13 mouse cellular contexts compared by ENCODE assay signal in genomic region chr19:11537336-11537735, GRCm38 (mm10). TPM values are rescaled to one million over a fixed set of nuclear protein-coding genes. Genes with fewer than 3 reads are reported as not detected.
DNase-seq lines count a peak whose midpoint lies in the region; ATAC-seq and TF ChIP-seq lines count a peak whose summit lies in the region.
"Had no signal": no experiment of that assay in that cellular context is flagged by ENCODE, and none has a peak within 500 bp of the region (broad histone marks: within the 10 kb centered on the region; RNA-seq: fewer than 3 reads in every experiment).

No protein-coding gene starts in this region.

- H3K36me3 ChIP-seq in forebrain, embryonic 11.5 days (ENCODE audit: control insufficient read depth, insufficient read depth, low read length), result no peaks in the 10 kb centered on the region
- H3K36me3 ChIP-seq in forebrain, postnatal 0 days (ENCODE audit: insufficient read depth), result no peaks in the 10 kb centered on the region
- H3K36me3 ChIP-seq in neural tube, embryonic 15.5 days, result no peaks in the 10 kb centered on the region
- H3K36me3 ChIP-seq in heart, embryonic 10.5 days, result no peaks in the 10 kb centered on the region

- no peaks in the 10 kb centered on the region for H3K4me1 ChIP-seq in forebrain, embryonic 11.5 days (replicated peaks; ENCODE audit: control insufficient read depth, insufficient read depth, low read length)
- H3K4me1 ChIP-seq in forebrain, postnatal 0 days (ENCODE audit: insufficient read depth), result no peaks in the 10 kb centered on the region
- H3K4me1 ChIP-seq in neural tube, embryonic 15.5 days, result no peaks in the 10 kb centered on the region
- H3K4me1 ChIP-seq in heart, embryonic 10.5 days, result peaks cover 3% of the 10 kb centered on the region; the same call in 1 of the 2 replicates
- H3K4me1 ChIP-seq: forebrain, embryonic 13.5 days had no signal

- H3K27ac ChIP-seq in forebrain, embryonic 11.5 days (ENCODE audit: low read depth, low read length), result no peak overlapping the region
- no peak overlapping the region for H3K27ac ChIP-seq in forebrain, postnatal 0 days (ENCODE audit: low read depth, low read length)
- no peak overlapping the region for H3K27ac ChIP-seq in neural tube, embryonic 15.5 days (replicated peaks)
- no peak overlapping the region for H3K27ac ChIP-seq in heart, embryonic 10.5 days
- H3K27ac ChIP-seq: forebrain, embryonic 13.5 days; hindbrain, embryonic 14.5 days had no signal

- no peak overlapping the region for H3K9ac ChIP-seq in forebrain, embryonic 11.5 days (ENCODE audit: low read length)
- H3K9ac ChIP-seq in forebrain, postnatal 0 days, result no peak overlapping the region
- no peak overlapping the region for H3K9ac ChIP-seq in neural tube, embryonic 15.5 days (replicated peaks)
- H3K9ac ChIP-seq: forebrain, embryonic 13.5 days; hindbrain, embryonic 14.5 days had no signal

- H3K4me3 ChIP-seq in forebrain, embryonic 11.5 days (ENCODE audit: low read depth, low read length), result no peak overlapping the region
- H3K4me3 ChIP-seq in forebrain, postnatal 0 days (ENCODE audit: low read depth, low read length), result no peak overlapping the region
- no peak overlapping the region for H3K4me3 ChIP-seq in neural tube, embryonic 15.5 days (replicated peaks)
- H3K4me3 ChIP-seq in heart, embryonic 10.5 days, result no peak overlapping the region
- H3K4me3 ChIP-seq: forebrain, embryonic 13.5 days had no signal

- peak; percentile 53; the same call in 1 of the 2 replicates for ATAC-seq in forebrain, embryonic 11.5 days (replicated peaks; ENCODE audit: low FRiP score)
- no peak for ATAC-seq in forebrain, postnatal 0 days
- ATAC-seq in neural tube, embryonic 15.5 days (ENCODE audit: low FRiP score), result no peak
- no peak for ATAC-seq in erythroblast, adult 5-6 weeks (replicated peaks; ENCODE audit: low FRiP score, poor library complexity, severe bottlenecking)
- ATAC-seq: forebrain, embryonic 13.5 days had no signal

- no peak overlapping the region for H3K4me2 ChIP-seq in forebrain, embryonic 11.5 days (ENCODE audit: low read depth, low read length, severe bottlenecking)
- H3K4me2 ChIP-seq in forebrain, postnatal 0 days (ENCODE audit: low read depth), result no peak overlapping the region
- no peak overlapping the region for H3K4me2 ChIP-seq in neural tube, embryonic 15.5 days
- H3K4me2 ChIP-seq: forebrain, embryonic 13.5 days; hindbrain, embryonic 14.5 days had no signal

- H3K9me3 ChIP-seq in forebrain, embryonic 11.5 days (ENCODE audit: control insufficient read depth, low read length), result no peaks in the 10 kb centered on the region
- no peaks in the 10 kb centered on the region for H3K9me3 ChIP-seq in forebrain, postnatal 0 days (ENCODE audit: low read length)
- no peaks in the 10 kb centered on the region for H3K9me3 ChIP-seq in neural tube, embryonic 15.5 days (replicated peaks)
- no peaks in the 10 kb centered on the region for H3K9me3 ChIP-seq in heart, embryonic 10.5 days
- H3K9me3 ChIP-seq: forebrain, embryonic 13.5 days had no signal

- 27% methylated on average over 2 of the region's 2 CpGs for WGBS in forebrain, embryonic 11.5 days
- 21% methylated on average over 2 of the region's 2 CpGs for WGBS in forebrain, postnatal 0 days
- WGBS in neural tube, embryonic 15.5 days, result 30% methylated on average over 2 of the region's 2 CpGs
- WGBS in heart, embryonic 10.5 days, result 24% methylated on average over 2 of the region's 2 CpGs

- H3K27me3 ChIP-seq in forebrain, embryonic 11.5 days (ENCODE audit: control insufficient read depth, insufficient read depth, low read length), result no peaks in the 10 kb centered on the region
- H3K27me3 ChIP-seq in forebrain, postnatal 0 days (ENCODE audit: insufficient read depth, low read length), result no peaks in the 10 kb centered on the region
- H3K27me3 ChIP-seq in neural tube, embryonic 15.5 days (replicated peaks), result no peaks in the 10 kb centered on the region
- H3K27me3 ChIP-seq in heart, embryonic 10.5 days (ENCODE audit: insufficient read depth, poor library complexity, severe bottlenecking), result no peaks in the 10 kb centered on the region
- H3K27me3 ChIP-seq: forebrain, embryonic 13.5 days had no signal

- peak; percentile 50 for DNase-seq in forebrain, embryonic 11.5 days (ENCODE audit: low spot score)
- DNase-seq in forebrain, postnatal 0 days, result no peak
- peak; percentile 16 for DNase-seq in neural tube, embryonic 10.5 days (ENCODE audit: extremely low spot score, low spot score)
- DNase-seq in heart, embryonic 10.5 days (ENCODE audit: low spot score), result peak; percentile 75
- DNase-seq in naive thymus-derived CD4-positive, alpha-beta T cell, adult 2 months (ENCODE audit: low read depth), result peak; percentile 25
- no peak for DNase-seq in adrenal gland, adult 2 months
- DNase-seq: cerebellum, adult 8-10 months had no signal

- TF ChIP-seq CTCF in forebrain, postnatal 0 days (IDR thresholded peaks at IDR 0.05; ENCODE audit: low read depth), result no peak

RNA-seq across cellular contexts. Expression of gene Ms4a4d, which starts 0.7 kb away (rescaled TPM):
- 0.24 and 0.29 TPM in 2 replicates for polyA plus RNA-seq in forebrain, embryonic 11.5 days (2014; fragmentation: Nextera tagmentation; extraction: Ambion mirVana)
- not detected in 2 replicates for total RNA-seq in forebrain, postnatal 0 days (2014; rRNA removed)
- not detected in 2 replicates for polyA plus RNA-seq in forebrain, postnatal 0 days (2015; fragmentation: Nextera tagmentation; extraction: Ambion mirVana)
- polyA plus RNA-seq in neural tube, embryonic 15.5 days (2015; fragmentation: Nextera tagmentation; extraction: Ambion mirVana), result 0.50 TPM in 1 of 2 replicates, not detected in the other
- 1.0 and 1.1 TPM in 2 replicates for polyA plus RNA-seq in heart, embryonic 10.5 days (2016; fragmentation: Nextera tagmentation; extraction: Ambion mirVana)
- total RNA-seq in erythroblast, adult 5-6 weeks (2015; ENCODE audit: low replicate concordance), result not detected in 2 replicates
- total RNA-seq in erythroblast, adult 5-6 weeks (2017; ENCODE audit: low replicate concordance), result not detected in 2 replicates
- 1 to 10 TPM; 1.8 to 4.0 TPM for total RNA-seq in adrenal gland, adult 2 months (2021)
- polyA plus RNA-seq in adrenal gland, adult 2 months (2012; rRNA removed), result 6.9 and 7.6 TPM in 2 replicates
- total RNA-seq: layer of hippocampus, adult 8-10 months had no signal
- polyA plus RNA-seq: C2C12; forebrain, embryonic 13.5 days; hindbrain, embryonic 14.5 days had no signal

RNA-seq across cellular contexts. Expression of gene Ms4a6b, which starts 21.0 kb away (rescaled TPM):
- 2.2 and 2.6 TPM in 2 replicates for polyA plus RNA-seq in forebrain, embryonic 11.5 days (2014; fragmentation: Nextera tagmentation; extraction: Ambion mirVana)
- 2.2 and 5.9 TPM in 2 replicates for total RNA-seq in forebrain, postnatal 0 days (2014; rRNA removed)
- 2.0 and 3.3 TPM in 2 replicates for polyA plus RNA-seq in forebrain, postnatal 0 days (2015; fragmentation: Nextera tagmentation; extraction: Ambion mirVana)
- 2.8 and 7.4 TPM in 2 replicates for polyA plus RNA-seq in neural tube, embryonic 15.5 days (2015; fragmentation: Nextera tagmentation; extraction: Ambion mirVana)
- polyA plus RNA-seq in heart, embryonic 10.5 days (2016; fragmentation: Nextera tagmentation; extraction: Ambion mirVana), result 0.18 and 0.72 TPM in 2 replicates
- 16.3 and 30.7 TPM in 2 replicates for total RNA-seq in erythroblast, adult 5-6 weeks (2015; ENCODE audit: low replicate concordance)
- 6.0 and 12.7 TPM in 2 replicates for total RNA-seq in erythroblast, adult 5-6 weeks (2017; ENCODE audit: low replicate concordance)
- 1 to 10 TPM; 7.8 to 9.9 TPM for total RNA-seq in adrenal gland, adult 2 months (2021)
- polyA plus RNA-seq in adrenal gland, adult 2 months (2012; rRNA removed), result 1.8 and 2.4 TPM in 2 replicates
- polyA plus RNA-seq: C2C12 had no signal

RNA-seq across cellular contexts. Expression of gene Gm8369, which starts 51.6 kb away (rescaled TPM):
- polyA plus RNA-seq in forebrain, embryonic 11.5 days (2014; fragmentation: Nextera tagmentation; extraction: Ambion mirVana), result not detected in 2 replicates
- total RNA-seq in forebrain, postnatal 0 days (2014; rRNA removed), result 0.15 TPM in 1 of 2 replicates, not detected in the other
- 0.54 and 0.73 TPM in 2 replicates for polyA plus RNA-seq in forebrain, postnatal 0 days (2015; fragmentation: Nextera tagmentation; extraction: Ambion mirVana)
- polyA plus RNA-seq in neural tube, embryonic 15.5 days (2015; fragmentation: Nextera tagmentation; extraction: Ambion mirVana), result 0.13 TPM in 1 of 2 replicates, not detected in the other
- not detected in 2 replicates for polyA plus RNA-seq in heart, embryonic 10.5 days (2016; fragmentation: Nextera tagmentation; extraction: Ambion mirVana)
- 1.3 and 14.4 TPM in 2 replicates for total RNA-seq in erythroblast, adult 5-6 weeks (2015; ENCODE audit: low replicate concordance)
- not detected in 2 replicates for total RNA-seq in erythroblast, adult 5-6 weeks (2017; ENCODE audit: low replicate concordance)
- not detected for total RNA-seq in adrenal gland, adult 2 months (2021)
- polyA plus RNA-seq in adrenal gland, adult 2 months (2012; rRNA removed), result not detected in 2 replicates
- polyA plus RNA-seq: C2C12; forebrain, embryonic 13.5 days; hindbrain, embryonic 14.5 days had no signal

Comparison
In these comparisons a context has a peak if more than half of its experiments do, and no peak if none do; other contexts are left out.
1. DNase-seq: peak in forebrain, embryonic 11.5 days (single experiment), neural tube, embryonic 10.5 days (single experiment), heart, embryonic 10.5 days (single experiment) and naive thymus-derived CD4-positive, alpha-beta T cell, adult 2 months (single experiment); none in forebrain, postnatal 0 days (single experiment) and adrenal gland, adult 2 months (single experiment).